Mouse (Mus musculus): ENCODE results near the gene Cep83.

GRCm38 (mm10) chr10:94794666-94795244 lies 106.3 kb downstream of the Cep83 start:
- TF ChIP-seq POLR2A (IDR thresholded peaks at IDR 0.05; ENCODE audit: insufficient read depth, low read depth, low read length) = no peak
- no peak for TF ChIP-seq EP300 (IDR thresholded peaks at IDR 0.05; ENCODE audit: insufficient read depth, low read depth, low read length)

All from heart, adult 2 months (tissue).